Mouse (Mus musculus): ENCODE data around the gene Nfkb1.

Nfkb1 gene

DNA sequence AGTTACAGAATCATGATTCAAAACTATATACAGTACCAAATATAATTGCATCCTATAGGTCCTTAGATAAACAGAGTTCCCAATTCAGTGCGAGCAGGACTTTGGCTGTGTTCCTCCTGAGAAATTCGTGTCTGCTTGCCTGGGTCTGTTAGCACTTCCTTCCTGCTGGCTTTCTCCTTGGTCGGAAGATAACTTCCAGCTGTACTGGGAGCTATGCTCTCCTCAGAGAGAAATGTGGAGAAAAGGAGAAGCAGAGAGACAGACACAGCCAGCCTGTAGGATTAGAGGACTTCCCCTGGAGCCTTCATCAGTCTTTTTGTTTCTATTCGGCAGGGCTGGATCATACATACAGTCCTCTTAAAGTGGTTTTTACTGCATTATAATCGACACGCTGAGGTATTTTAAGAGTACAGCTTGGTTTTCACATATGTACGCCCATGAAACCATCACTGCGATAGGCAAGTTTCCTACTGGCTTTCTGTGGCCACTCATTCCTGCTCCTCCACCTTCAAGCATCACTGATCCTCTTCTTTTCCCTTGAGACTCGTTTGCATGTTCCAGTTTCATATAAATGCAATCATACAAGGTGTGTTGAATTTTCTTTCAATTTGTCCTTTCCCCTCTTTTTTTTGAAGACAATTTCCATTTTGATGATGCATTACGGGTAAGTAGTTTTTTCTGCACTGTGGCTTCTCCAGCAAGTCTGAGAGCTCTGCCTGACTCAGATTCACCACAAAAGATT is 8.3 kb upstream of the Nfkb1 start:
- DNase-seq: no peak

DNA sequence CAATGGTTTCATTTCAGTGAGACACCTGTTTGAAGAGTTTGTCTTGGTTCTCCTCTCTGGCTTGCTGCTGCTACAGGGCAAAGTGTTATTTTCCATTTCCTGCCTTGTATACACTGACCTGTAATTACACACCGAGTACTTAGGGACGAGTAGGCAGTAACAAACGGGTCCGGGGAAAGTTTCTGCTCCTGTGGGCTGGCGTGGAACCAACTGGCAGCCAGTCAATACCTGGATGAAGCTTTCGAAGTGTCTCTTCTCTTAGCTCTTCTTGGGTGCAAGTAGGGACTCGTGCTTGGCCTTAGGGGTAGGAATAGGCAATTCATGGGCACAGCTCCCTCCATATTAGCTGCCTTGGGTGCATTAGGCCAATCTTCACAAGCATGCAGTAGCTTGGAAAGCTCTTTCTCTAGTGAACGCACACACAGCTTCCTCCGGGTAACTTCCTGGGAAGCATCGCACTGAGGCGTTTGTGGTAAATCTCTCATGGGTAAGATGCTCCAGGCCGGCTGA is 7.2 kb upstream of the Nfkb1 start:
- DNase-seq: no peak

- no peak for DNase-seq
Observed at GRCm38 (mm10) chr3:135696262-135696661, 4.9 kb upstream of the Nfkb1 start.

GRCm38 (mm10) chr3:135692999-135693398 is 1.7 kb upstream of the Nfkb1 start:
- no peak for DNase-seq

GRCm38 (mm10) chr3:135690568-135691190 is 668 bp downstream of the Nfkb1 start:
- DNase-seq: peak; percentile 42 to 43

- no peak for DNase-seq
Observed at GRCm38 (mm10) chr3:135689773-135690567, 1.4 kb downstream of the Nfkb1 start.

GRCm38 (mm10) chr3:135688970-135689772 is 2.2 kb downstream of the Nfkb1 start:
- no peak for DNase-seq

DNA sequence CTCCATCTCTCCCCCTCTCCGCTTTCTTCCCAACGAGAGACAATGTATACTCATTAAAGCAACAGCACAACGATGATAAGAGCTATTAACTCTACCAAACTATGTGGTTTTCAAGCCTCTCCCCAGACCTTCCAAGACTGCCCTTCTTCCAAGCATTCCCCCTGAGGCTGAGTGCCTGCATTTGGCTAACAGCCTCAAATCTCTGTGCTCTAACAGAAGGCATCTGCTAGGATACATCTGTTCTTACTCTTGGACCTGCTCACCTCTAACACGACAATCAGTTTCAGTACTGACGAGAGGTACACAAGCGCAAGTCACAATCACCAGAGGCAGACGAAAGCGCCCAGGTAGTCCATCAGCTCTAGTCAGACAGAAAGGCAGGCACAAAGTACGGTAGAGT is 3.4 kb downstream of the Nfkb1 start:
- no peak for DNase-seq

GRCm38 (mm10) chr3:135686419-135686818 is 4.9 kb downstream of the Nfkb1 start:
- no peak for DNase-seq

- no peak for DNase-seq
Observed at GRCm38 (mm10) chr3:135683275-135683674, 8.1 kb downstream of the Nfkb1 start.

DNA sequence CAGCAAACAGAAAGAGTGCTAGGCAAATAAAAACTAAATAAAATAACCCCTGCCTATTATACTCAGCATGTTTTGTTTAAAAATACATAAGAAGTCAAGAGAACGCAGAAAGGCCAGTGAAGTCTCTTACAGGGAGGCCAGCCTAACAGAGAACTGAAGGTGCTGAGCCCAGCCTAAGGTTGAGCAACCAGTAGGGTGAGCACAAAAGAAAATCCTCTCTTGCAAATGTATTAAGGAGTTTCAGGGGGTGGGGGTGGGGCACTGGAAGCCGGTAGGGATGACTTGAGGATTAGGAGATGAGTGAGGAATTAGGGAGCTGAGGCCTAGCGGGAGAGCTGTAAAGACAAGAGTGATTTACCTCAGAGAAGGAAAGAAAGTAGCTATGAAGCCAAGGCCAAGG is 9.1 kb downstream of the Nfkb1 start:
- DNase-seq: no peak

DNA sequence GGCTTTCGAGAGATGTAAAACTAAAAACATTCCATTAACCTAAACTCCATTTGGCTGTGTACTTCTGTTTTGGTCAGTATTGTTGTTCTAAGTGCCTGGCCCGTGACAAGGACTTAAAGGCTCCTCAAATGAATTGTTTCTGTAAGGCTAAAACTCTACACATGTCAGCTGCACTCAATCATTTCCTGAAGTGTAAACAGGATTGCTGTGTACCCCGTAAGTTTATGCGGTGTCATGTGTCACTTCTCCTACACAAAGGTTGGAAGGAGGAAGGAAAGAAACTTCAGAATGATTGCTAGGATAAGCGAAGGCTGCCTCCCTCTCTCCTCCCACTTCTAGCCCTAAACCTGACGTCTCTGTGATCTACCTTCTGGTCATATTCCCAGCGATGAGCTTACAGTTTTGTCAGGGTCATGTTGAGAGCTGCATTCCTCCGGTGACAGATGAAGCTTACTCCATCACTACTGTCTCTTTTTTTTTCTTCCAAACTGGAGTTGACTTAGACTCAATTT is 10.0 kb downstream of the Nfkb1 start:
- no peak for DNase-seq

GRCm38 (mm10) chr3:135680213-135680843 is 11.0 kb downstream of the Nfkb1 start:
- DNase-seq: no peak

- DNase-seq: no peak
Observed at GRCm38 (mm10) chr3:135677064-135677463, 14.3 kb downstream of the Nfkb1 start.

DNA sequence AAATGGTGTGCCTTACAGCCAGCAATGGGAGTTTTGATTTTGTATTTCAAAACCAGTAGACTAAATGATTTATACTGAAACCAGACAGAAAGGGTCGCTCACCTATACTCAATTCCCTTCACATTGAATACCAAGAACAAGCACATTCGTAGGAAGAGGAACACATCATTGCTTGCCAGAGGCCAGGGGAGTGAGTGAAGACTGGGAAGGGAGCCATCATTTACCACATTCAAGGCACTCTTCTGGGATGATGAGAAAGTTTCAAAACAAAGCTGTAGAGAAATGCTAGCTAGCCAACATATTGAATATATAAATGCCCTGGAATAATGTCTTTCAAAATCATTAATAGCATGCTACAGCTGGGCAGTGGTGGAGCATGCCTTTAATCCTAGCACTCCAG is 15.0 kb downstream of the Nfkb1 start:
- DNase-seq: no peak

DNA sequence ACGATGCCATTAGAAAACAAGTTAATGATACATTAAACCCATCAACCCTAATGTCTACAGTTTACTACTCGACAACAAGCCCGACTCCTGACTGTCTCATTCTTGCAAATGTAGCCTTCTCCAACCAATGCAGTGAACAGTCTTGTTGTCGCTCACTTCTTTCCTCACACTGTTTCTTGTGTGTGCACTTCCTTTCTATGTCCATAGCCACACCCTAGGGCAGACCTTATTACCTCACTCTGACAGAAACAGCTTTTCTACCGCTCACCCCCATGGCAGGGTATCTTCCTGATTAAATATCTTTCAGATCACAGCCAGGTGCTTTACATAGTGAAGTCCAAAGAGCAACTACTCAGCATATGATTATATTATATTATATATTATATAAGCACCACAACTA is 15.9 kb downstream of the Nfkb1 start:
- no peak for DNase-seq

GRCm38 (mm10) chr3:135674716-135675392 is 16.5 kb downstream of the Nfkb1 start:
- DNase-seq: no peak

DNA sequence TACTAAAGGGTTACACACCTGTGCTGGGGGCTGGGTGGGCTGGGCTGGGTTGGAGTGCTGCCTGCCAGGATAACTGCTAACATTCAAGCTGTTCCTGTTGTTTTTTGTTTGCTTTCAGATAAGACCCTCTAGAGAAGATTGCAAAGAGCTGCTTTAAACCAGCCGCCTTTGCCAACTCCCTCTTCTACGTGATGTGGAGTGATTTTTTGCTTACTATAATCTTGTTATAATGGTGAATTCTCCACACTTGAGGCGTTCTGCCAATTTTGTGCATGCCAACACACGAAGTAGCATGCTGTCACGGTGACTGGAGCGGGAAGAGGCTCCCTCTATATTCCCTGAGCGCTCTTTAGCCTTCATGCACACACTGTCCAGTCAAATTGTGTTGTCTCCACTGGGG is 17.7 kb downstream of the Nfkb1 start:
- DNase-seq: no peak

GRCm38 (mm10) chr3:135673041-135673440 is 18.3 kb downstream of the Nfkb1 start:
- no peak for DNase-seq

DNA sequence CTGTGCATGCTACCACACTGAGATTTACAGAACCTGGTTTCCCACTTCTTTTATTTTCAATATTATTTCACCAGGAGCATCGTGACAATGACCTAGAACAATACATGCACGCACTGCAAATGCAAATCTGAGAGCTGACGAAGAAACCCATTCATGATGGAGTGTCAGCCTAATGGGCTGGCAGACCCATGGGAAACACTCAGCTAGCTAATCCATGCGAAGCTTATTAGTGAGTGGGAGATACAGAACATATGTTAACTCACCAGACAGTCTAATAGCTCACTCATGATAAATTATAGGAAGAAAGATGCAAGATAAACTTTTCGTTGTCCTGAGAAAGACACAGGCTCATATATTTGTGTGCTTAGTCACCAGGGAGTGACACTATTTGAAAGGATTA is 19.2 kb downstream of the Nfkb1 start:
- DNase-seq: no peak

GRCm38 (mm10) chr3:135670869-135671268 is 20.5 kb downstream of the Nfkb1 start:
- no peak for DNase-seq
